Mouse (Mus musculus): Measurements from ENCODE around the gene Gnas.

GRCm38 (mm10) chr2:174299091-174299770 lies 15.1 kb downstream of the Gnas start:
- no peak for TF ChIP-seq CTCF (conservative IDR thresholded peaks at IDR 0.05; ENCODE audit: insufficient read depth, insufficient read length, low read depth, low read length)
- TF ChIP-seq POLR2A (IDR thresholded peaks at IDR 0.05; ENCODE audit: low read depth, low read length), result no peak

Measured in kidney, adult 2 months (tissue).